Mouse (Mus musculus): ENCODE results near the gene Ifitm10.

DNA sequence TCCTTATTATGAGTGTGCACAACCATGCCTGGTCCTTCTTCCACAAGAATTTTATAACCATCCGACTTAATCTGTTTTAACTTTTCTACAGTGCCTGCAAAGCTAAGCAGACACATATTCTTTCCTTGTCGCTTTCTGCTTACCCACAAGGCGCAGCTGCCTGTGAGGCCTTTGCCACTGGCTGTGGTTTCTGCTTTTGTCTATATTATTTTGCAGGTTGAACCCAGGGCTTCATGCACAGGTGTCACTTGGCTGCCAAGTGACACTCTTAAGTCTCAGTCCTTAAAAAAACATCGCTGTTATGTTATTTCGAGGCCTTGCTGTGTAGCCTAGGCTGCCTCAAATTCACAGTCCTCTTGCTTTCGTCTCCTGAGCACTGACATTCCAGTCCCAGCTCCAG is 50.9 kb downstream of the Ifitm10 start:
- TF ChIP-seq CTCF (IDR thresholded peaks at IDR 0.05; ENCODE audit: low read depth, low read length) (no peak), POLR2A (IDR thresholded peaks at IDR 0.05; ENCODE audit: borderline replicate concordance, low read depth, low read length) (no peak)
